Mouse (Mus musculus) CH12.LX (cell line): ENCODE results near the gene Plekha4. TPM values are rescaled to one million over a fixed set of nuclear protein-coding genes. Genes with fewer than 3 reads are reported as not detected.
A peak's percentile ranks its signal among the peaks of the same experiment; 100 is the strongest.

ENCODE experiments used
- DNase-seq: peaks from one replicate; pipeline ENCODE4 v3.0.0-alpha.2; 2013; ENCODE audit errors: extremely low read depth
- H3K27ac ChIP-seq: 2 replicates; pipeline ENCODE4 v1.5.1; 2012; ENCODE audit warnings: low read depth, mild to moderate bottlenecking, control low read depth, moderate library complexity; ENCODE audit not compliant: insufficient read depth
- H3K27me3 ChIP-seq: replicated peaks from 2 replicates; pipeline ENCODE3; 2012; ENCODE audit warnings: inconsistent platforms
- H3K36me3 ChIP-seq, 2 experiments: replicated peaks in 1 of 2; 2 replicates each; pipeline versions ENCODE3 to v1.6.1; 2012; ENCODE audit warnings: inconsistent platforms in 1 of 2, low read length in 1 of 2, mild to moderate bottlenecking in 1 of 2, mixed read lengths in 1 of 2, moderate library complexity in 1 of 2; ENCODE audit not compliant: control insufficient read depth in 1 of 2, insufficient read depth in 1 of 2
- H3K4me1 ChIP-seq, 2 experiments: 2 replicates each; pipeline ENCODE4 v1.6.1; 2012; ENCODE audit warnings: inconsistent platforms in 1 of 2, moderate library complexity in 1 of 2; ENCODE audit not compliant: insufficient read depth in 2 of 2, control insufficient read depth in 1 of 2
- H3K4me2 ChIP-seq: 2 replicates; pipeline ENCODE4 v1.6.1; 2012; ENCODE audit warnings: low read depth, mild to moderate bottlenecking, control low read depth; ENCODE audit not compliant: poor library complexity, insufficient read depth, severe bottlenecking
- H3K4me3 ChIP-seq, 3 experiments: fragments of 150-350 bp in 1 of 3; sonication (generic) in 1 of 3; replicated peaks in 1 of 3; 2 replicates each; pipeline versions ENCODE3 to v1.5.1; 2011 to 2012; ENCODE audit warnings: low read depth in 2 of 3, low read length in 2 of 3, mild to moderate bottlenecking in 2 of 3, moderate library complexity in 2 of 3, control low read depth in 1 of 3, improper control_type of control experiment in 1 of 3, inconsistent platforms in 1 of 3, mixed read lengths in 1 of 3; ENCODE audit not compliant: poor library complexity in 1 of 3
- H3K79me2 ChIP-seq: replicated peaks from 2 replicates; pipeline ENCODE4 v1.6.1; 2012; ENCODE audit warnings: mild to moderate bottlenecking, moderate library complexity; ENCODE audit not compliant: control insufficient read depth, poor library complexity, insufficient read depth, severe bottlenecking; ENCODE audit errors: extremely low read depth
- H3K9ac ChIP-seq: 2 replicates; pipeline ENCODE4 v1.6.1; 2012; ENCODE audit warnings: low read depth, mild to moderate bottlenecking, control low read depth, moderate library complexity; ENCODE audit not compliant: insufficient read depth
- H3K9me3 ChIP-seq: replicated peaks from 2 replicates; pipeline ENCODE3; 2012; ENCODE audit warnings: low read length, inconsistent platforms, mixed read lengths
- BHLHE40 ChIP-seq: IDR thresholded peaks from 2 replicates; pipeline ENCODE4 v1.6.1; 2011; ENCODE audit warnings: mild to moderate bottlenecking, low read depth, low read length, improper control_type of control experiment
- CHD1 ChIP-seq: IDR thresholded peaks from 2 replicates; pipeline ENCODE4 v1.6.1; 2012; ENCODE audit warnings: low read depth, low read length, improper control_type of control experiment, inconsistent platforms
- CHD2 ChIP-seq: IDR thresholded peaks from 2 replicates; pipeline ENCODE4 v1.6.1; 2011; ENCODE audit warnings: low read length, improper control_type of control experiment
- CTCF ChIP-seq, 2 experiments: IDR thresholded peaks in 1 of 2; conservative IDR thresholded peaks in 1 of 2; 2 replicates each; pipeline ENCODE4 v1.5.1; 2011 to 2012; ENCODE audit warnings: low read depth in 2 of 2, low read length in 2 of 2, improper control_type of control experiment in 1 of 2, inconsistent platforms in 1 of 2, mild to moderate bottlenecking in 1 of 2, moderate library complexity in 1 of 2
- E2F4 ChIP-seq: IDR thresholded peaks from 2 replicates; pipeline ENCODE4 v1.6.1; 2011; ENCODE audit warnings: low read depth, low read length, improper control_type of control experiment; ENCODE audit not compliant: insufficient replicate concordance
- ELF1 ChIP-seq: IDR thresholded peaks from 2 replicates; pipeline ENCODE4 v1.6.1; 2014; ENCODE audit warnings: low read depth, mild to moderate bottlenecking, inconsistent platforms, low read length, improper control_type of control experiment
- EP300 ChIP-seq: IDR thresholded peaks from 2 replicates; pipeline ENCODE4 v1.6.1; 2011; ENCODE audit warnings: low read length, improper control_type of control experiment
- ETS1 ChIP-seq: conservative IDR thresholded peaks from 2 replicates; pipeline ENCODE4 v1.6.1; 2012; ENCODE audit warnings: low read depth, mild to moderate bottlenecking, inconsistent platforms, low read length, improper control_type of control experiment, moderate library complexity
- GABPA ChIP-seq: IDR thresholded peaks from 2 replicates; pipeline ENCODE4 v1.6.1; 2012; ENCODE audit warnings: low read depth, low read length, improper control_type of control experiment, inconsistent platforms; ENCODE audit not compliant: insufficient replicate concordance
- HCFC1 ChIP-seq: IDR thresholded peaks from 2 replicates; pipeline ENCODE4 v1.6.1; 2012; ENCODE audit warnings: low read depth, mild to moderate bottlenecking, inconsistent platforms, low read length, improper control_type of control experiment
- IRF4 ChIP-seq: IDR thresholded peaks from 2 replicates; pipeline ENCODE4 v1.6.1; 2014; ENCODE audit warnings: low read depth, mild to moderate bottlenecking, inconsistent platforms, low read length, improper control_type of control experiment
- JUN ChIP-seq: IDR thresholded peaks from 2 replicates; pipeline ENCODE4 v1.6.1; 2011; ENCODE audit warnings: low read depth, mild to moderate bottlenecking, low read length, improper control_type of control experiment, moderate library complexity; ENCODE audit not compliant: insufficient read depth
- JUND ChIP-seq: conservative IDR thresholded peaks from 2 replicates; pipeline ENCODE4 v1.6.1; 2011; ENCODE audit warnings: low read depth, low read length, improper control_type of control experiment
- KAT2A ChIP-seq: IDR thresholded peaks from 2 replicates; pipeline ENCODE4 v1.6.1; 2012; ENCODE audit warnings: low read length, improper control_type of control experiment, inconsistent platforms; ENCODE audit not compliant: insufficient replicate concordance
- MAFK ChIP-seq: IDR thresholded peaks from 2 replicates; pipeline ENCODE4 v1.6.1; 2011; ENCODE audit warnings: low read length, improper control_type of control experiment; ENCODE audit not compliant: insufficient replicate concordance
- MAX ChIP-seq: IDR thresholded peaks from 2 replicates; pipeline ENCODE4 v1.6.1; 2011; ENCODE audit warnings: low read length, improper control_type of control experiment
- MAZ ChIP-seq: IDR thresholded peaks from 2 replicates; pipeline ENCODE4 v1.6.1; 2012; ENCODE audit warnings: low read depth, mild to moderate bottlenecking, inconsistent platforms, low read length, improper control_type of control experiment, moderate library complexity
- MEF2A ChIP-seq: IDR thresholded peaks from 2 replicates; pipeline ENCODE4 v1.6.1; 2014; ENCODE audit warnings: low read depth, mild to moderate bottlenecking, inconsistent platforms, low read length, improper control_type of control experiment, borderline replicate concordance
- MXI1 ChIP-seq: IDR thresholded peaks from 2 replicates; pipeline ENCODE4 v1.6.1; 2011; ENCODE audit warnings: mild to moderate bottlenecking, low read depth, low read length, improper control_type of control experiment
- MYC ChIP-seq: IDR thresholded peaks from 2 replicates; pipeline ENCODE4 v1.6.1; 2011; ENCODE audit warnings: low read depth, mild to moderate bottlenecking, improper control_type of control experiment, low read length
- NELFE ChIP-seq: IDR thresholded peaks from 2 replicates; pipeline ENCODE4 v1.6.1; 2011; ENCODE audit warnings: low read depth, low read length, improper control_type of control experiment
- NRF1 ChIP-seq: IDR thresholded peaks from 2 replicates; pipeline ENCODE4 v1.6.1; 2014; ENCODE audit warnings: low read depth, mild to moderate bottlenecking, inconsistent platforms, low read length, improper control_type of control experiment, moderate library complexity
- PAX5 ChIP-seq: IDR thresholded peaks from 2 replicates; pipeline ENCODE4 v1.6.1; 2012; ENCODE audit warnings: low read length, inconsistent platforms, mixed read lengths
- POLR2A ChIP-seq: IDR thresholded peaks from 2 replicates; pipeline ENCODE4 v1.6.1; 2011; ENCODE audit warnings: low read depth, mild to moderate bottlenecking, improper control_type of control experiment, low read length
- POLR2AphosphoS2 ChIP-seq: IDR thresholded peaks from 2 replicates; pipeline ENCODE4 v1.6.1; 2011; ENCODE audit warnings: low read depth, low read length, improper control_type of control experiment
- RAD21 ChIP-seq: IDR thresholded peaks from 2 replicates; pipeline ENCODE4 v1.6.1; 2011; ENCODE audit warnings: low read depth, mild to moderate bottlenecking, low read length, improper control_type of control experiment, moderate library complexity
- RCOR1 ChIP-seq: conservative IDR thresholded peaks from 2 replicates; pipeline ENCODE4 v1.6.1; 2012; ENCODE audit warnings: low read depth, mild to moderate bottlenecking, inconsistent platforms, low read length, improper control_type of control experiment
- SIN3A ChIP-seq: IDR thresholded peaks from 2 replicates; pipeline ENCODE4 v1.6.1; 2012; ENCODE audit warnings: low read length, improper control_type of control experiment, inconsistent platforms
- SMC3 ChIP-seq: IDR thresholded peaks from 2 replicates; pipeline ENCODE4 v1.6.1; 2011; ENCODE audit warnings: low read depth, low read length, improper control_type of control experiment
- TBP ChIP-seq: conservative IDR thresholded peaks from 2 replicates; pipeline ENCODE4 v1.6.1; 2011; ENCODE audit warnings: low read depth, low read length, improper control_type of control experiment
- TCF12 ChIP-seq: IDR thresholded peaks from 2 replicates; pipeline ENCODE4 v1.6.1; 2014; ENCODE audit warnings: low read depth, mild to moderate bottlenecking, inconsistent platforms, low read length, improper control_type of control experiment
- UBTF ChIP-seq: IDR thresholded peaks from 2 replicates; pipeline ENCODE4 v1.6.1; 2012; ENCODE audit warnings: low read depth, mild to moderate bottlenecking, inconsistent platforms, low read length, improper control_type of control experiment, moderate library complexity
- USF1 ChIP-seq: IDR thresholded peaks from 2 replicates; pipeline ENCODE4 v1.6.1; 2014; ENCODE audit warnings: low read depth, mild to moderate bottlenecking, inconsistent platforms, low read length, improper control_type of control experiment
- USF2 ChIP-seq: conservative IDR thresholded peaks from 2 replicates; pipeline ENCODE4 v1.6.1; 2011; ENCODE audit warnings: low read depth, low read length, improper control_type of control experiment
- ZC3H11A ChIP-seq: IDR thresholded peaks from 2 replicates; pipeline ENCODE4 v1.6.1; 2012; ENCODE audit warnings: low read depth, mild to moderate bottlenecking, inconsistent platforms, low read length, improper control_type of control experiment
- ZKSCAN1 ChIP-seq: IDR thresholded peaks from 2 replicates; pipeline ENCODE4 v1.6.1; 2012; ENCODE audit warnings: low read depth, inconsistent platforms, low read length, improper control_type of control experiment, borderline replicate concordance
- ZMIZ1 ChIP-seq: IDR thresholded peaks from 2 replicates; pipeline ENCODE4 v1.6.1; 2012; ENCODE audit warnings: low read depth, mild to moderate bottlenecking, inconsistent platforms, low read length, improper control_type of control experiment
- ZNF384 ChIP-seq: IDR thresholded peaks from 2 replicates; pipeline ENCODE4 v1.6.1; 2012; ENCODE audit warnings: low read depth, low read length, improper control_type of control experiment, inconsistent platforms
- dilution Hi-C: fragments of 300-500 bp; cut with MboI; formaldehyde crosslinking; loops from 2 replicates; pipeline ENCODE4 v1.14.3; 2020; ENCODE audit warnings: low sequenced_read_pairs; ENCODE audit not compliant: extremely low pct_unique_long_range_greater_than_20kb, extremely low pct_ligation_motif_present
- in situ Hi-C: fragments of 300-500 bp; cut with MboI; formaldehyde crosslinking; loops from 3 replicates; pipeline ENCODE4 v1.14.3; 2019; ENCODE audit warnings: low sequenced_read_pairs, low pct_ligation_motif_present, low pct_unique_long_range_greater_than_20kb, mixed read lengths
- polyA plus RNA-seq: library from polyadenylated mRNA; unstranded; fragments of >175 nt; gene quantifications from 2 replicates; pipeline ENCODE4 v1.2.1, GENCODE M21; 2012; ENCODE audit warnings: low read depth; ENCODE audit not compliant: insufficient read length
- total RNA-seq, 2 experiments: library from RNA; depleted of rRNA; stranded (reverse); fragments of 300-350 nt in 1 of 2; fragments of >200 nt in 1 of 2; gene quantifications; 2 replicates each; pipeline ENCODE4 v1.2.3; 2012 to 2014

The Plekha4 gene
- total and polyA plus RNA-seq, 3 experiments = 0.25 to 0.90 (median 0.28) TPM

DNA sequence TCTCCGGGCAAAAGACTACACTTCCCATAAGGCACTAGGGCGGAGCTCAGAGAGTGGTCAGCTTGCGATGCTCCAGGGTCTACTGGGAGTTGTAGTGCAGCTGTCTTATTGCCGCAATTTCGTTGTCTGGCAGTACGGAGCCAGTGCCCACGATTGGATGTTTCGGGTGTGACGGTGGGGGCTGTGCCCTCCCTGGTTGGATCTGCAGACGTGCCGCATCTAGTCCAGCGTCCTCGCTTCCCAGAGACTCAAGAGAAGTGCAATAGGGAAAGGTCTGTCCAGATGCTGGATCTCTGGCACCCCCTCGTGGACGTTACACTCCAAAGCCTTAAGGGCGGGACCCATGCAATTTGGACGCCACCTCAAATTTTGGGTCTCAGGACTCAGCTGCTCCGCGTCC, 63.0 kb downstream of the Plekha4 start:
- Histone ChIP-seq H3K9ac (no peak overlapping the region), H3K27ac (no peak overlapping the region), H3K4me3 (peak overlapping the region in 1 of 3 experiments; percentile 14), H3K79me2 (no peaks in the 10 kb centered on the region), H3K4me2 (no peak overlapping the region), H3K9me3 (no peaks in the 10 kb centered on the region), H3K4me1 (peaks cover 0 to 32% of the 10 kb centered on the region in 2 experiments; a peak in 3 of 4 replicates), H3K27me3 (no peaks in the 10 kb centered on the region), H3K36me3 (peaks cover 22 to 54% of the 10 kb centered on the region in 2 experiments)
- DNase-seq = peak; percentile 80
- TF ChIP-seq CHD1 (no peak), UBTF (no peak), ZMIZ1 (no peak), MAX (no peak), CTCF (conservative IDR thresholded peaks at IDR 0.05 in 1 of 2, IDR thresholded peaks at IDR 0.05 in 1 of 2; ENCODE audit: low read depth in 2 of 2, low read length in 2 of 2) (peak; percentile 40 to 86; a peak in 2 of 4 replicates), CHD2 (no peak), ELF1 (no peak; the same call in 1 of the 2 replicates), KAT2A (peak; percentile 85; the same call in 1 of the 2 replicates), RCOR1 (no peak), NRF1 (peak; percentile 15; the same call in 1 of the 2 replicates), PAX5 (no peak), POLR2AphosphoS2 (no peak), ZKSCAN1 (no peak), MAFK (no peak), MYC (peak; percentile 22; the same call in 1 of the 2 replicates), TCF12 (no peak), ZNF384 (no peak), SIN3A (no peak), ZC3H11A (no peak), RAD21 (peak; percentile 75), USF1 (no peak), JUND (no peak), HCFC1 (peak; percentile 96), TBP (no peak), EP300 (no peak), NELFE (no peak), USF2 (no peak), BHLHE40 (no peak), IRF4 (no peak), POLR2A (no peak), JUN (no peak), ETS1 (no peak), E2F4 (no peak), MXI1 (no peak), MAZ (no peak), GABPA (no peak; the same call in 1 of the 2 replicates), MEF2A (0 out of 2 replicates have a peak, but pooled peaks have one; percentile 11), SMC3 (peak; percentile 79)
- dilution Hi-C loops (no loop called here), in situ Hi-C loops (loop anchor here (10.0 kb wide), 1 partner anchor 64 kb away; the partner anchor contains the start of genes Plekha4 and Ppp1r15a)
